Mouse (Mus musculus) embryonic fibroblast, embryonic 13.5 days (primary cell): Measurements from ENCODE around the gene Ino80b.

ENCODE experiments used
- CTCF ChIP-seq: IDR thresholded peaks from 2 replicates; pipeline ENCODE4 v1.5.1; 2011; ENCODE audit warnings: mild to moderate bottlenecking, control low read depth, low read length, moderate library complexity, borderline replicate concordance; ENCODE audit not compliant: insufficient read depth
- POLR2A ChIP-seq: IDR thresholded peaks from 2 replicates; pipeline ENCODE4 v1.6.1; 2011; ENCODE audit warnings: low read depth, mild to moderate bottlenecking, control low read depth, low read length, moderate library complexity

GRCm38 (mm10) chr6:83172240-83172920 is 47.1 kb upstream of the Ino80b start:
- TF ChIP-seq POLR2A, result no peak
- no peak for TF ChIP-seq CTCF
